Mouse (Mus musculus): ENCODE results near the gene 1700025F22Rik. TPM values are rescaled to one million over a fixed set of nuclear protein-coding genes. Genes with fewer than 3 reads are reported as not detected.
"Not testable (repeated sequence)": the region's sequence is repeated elsewhere in the genome, so short reads cannot be mapped to it uniquely, and the experiment has no call there.

The 1700025F22Rik gene
- polyA plus RNA-seq (2015; fragmentation: Nextera tagmentation; extraction: Ambion mirVana), result not detected in 2 replicates

- WGBS, result 31% methylated on average over 10 of the region's 10 CpGs
- Histone ChIP-seq H3K36me3 (ENCODE audit: control insufficient read depth, insufficient read depth, low read length) (no peaks in the 10 kb centered on the region), H3K4me3 (ENCODE audit: low read depth, low read length) (no peak within 1 kb of the TSS), H3K27ac (ENCODE audit: low read length) (no peak within 1 kb of the TSS), H3K4me1 (ENCODE audit: control insufficient read depth, insufficient read depth, low read length) (no peaks in the 10 kb centered on the region), H3K9ac (ENCODE audit: low read depth, low read length) (no peak within 1 kb of the TSS), H3K27me3 (ENCODE audit: control insufficient read depth, insufficient read depth, low read depth, low read length) (no peaks in the 10 kb centered on the region), H3K9me3 (replicated peaks; ENCODE audit: control insufficient read depth, low read length, poor library complexity, severe bottlenecking) (no peaks in the 10 kb centered on the region), H3K4me2 (ENCODE audit: low read length) (no peak within 1 kb of the TSS)
- ATAC-seq, result no peak
Measured at GRCm38 (mm10) chr19:11165172-11165571, at the start of gene 1700025F22Rik. TSS of gene 1700025F22Rik (minus strand) at chr19:11165320.

- Histone ChIP-seq H3K4me1 (ENCODE audit: control insufficient read depth, insufficient read depth, low read length) (no peaks in the 10 kb centered on the region), H3K27ac (ENCODE audit: low read length) (no peak within 1 kb of the TSS), H3K4me2 (ENCODE audit: low read length) (no peak within 1 kb of the TSS), H3K9ac (ENCODE audit: low read depth, low read length) (no peak within 1 kb of the TSS), H3K9me3 (replicated peaks; ENCODE audit: control insufficient read depth, low read length, poor library complexity, severe bottlenecking) (no peaks in the 10 kb centered on the region), H3K27me3 (ENCODE audit: control insufficient read depth, insufficient read depth, low read depth, low read length) (no peaks in the 10 kb centered on the region), H3K4me3 (ENCODE audit: low read depth, low read length) (no peak within 1 kb of the TSS), H3K36me3 (ENCODE audit: control insufficient read depth, insufficient read depth, low read length) (no peaks in the 10 kb centered on the region)
- no peak for ATAC-seq
- 72% methylated on average over 12 of the region's 12 CpGs for WGBS
Measured at GRCm38 (mm10) chr19:11196546-11196945, 31.4 kb upstream of the 1700025F22Rik start, which contains the start of gene Ms4a13. TSS of gene Ms4a13 (minus strand) at chr19:11196737.

GRCm38 (mm10) chr19:11192552-11192951, 27.4 kb upstream of the 1700025F22Rik start:
- no peaks in the 10 kb centered on the region for H3K27me3 ChIP-seq (ENCODE audit: control insufficient read depth, insufficient read depth, low read depth, low read length)
- WGBS, result 83% methylated on average over 1 of the region's 1 CpGs
- H3K9ac ChIP-seq (ENCODE audit: low read depth, low read length), result no peak overlapping the region
- no peak overlapping the region for H3K4me2 ChIP-seq (ENCODE audit: low read length)
- no peaks in the 10 kb centered on the region for H3K4me1 ChIP-seq (ENCODE audit: control insufficient read depth, insufficient read depth, low read length)
- no peaks in the 10 kb centered on the region for H3K9me3 ChIP-seq (replicated peaks; ENCODE audit: control insufficient read depth, low read length, poor library complexity, severe bottlenecking)
- no peak for ATAC-seq
- H3K27ac ChIP-seq (ENCODE audit: low read length), result no peak overlapping the region
- no peak overlapping the region for H3K4me3 ChIP-seq (ENCODE audit: low read depth, low read length)
- H3K36me3 ChIP-seq (ENCODE audit: control insufficient read depth, insufficient read depth, low read length), result no peaks in the 10 kb centered on the region

- Histone ChIP-seq H3K4me3 (ENCODE audit: low read depth, low read length) (no peak overlapping the region), H3K4me1 (ENCODE audit: control insufficient read depth, insufficient read depth, low read length) (no peaks in the 10 kb centered on the region), H3K27me3 (ENCODE audit: control insufficient read depth, insufficient read depth, low read depth, low read length) (no peaks in the 10 kb centered on the region), H3K9ac (ENCODE audit: low read depth, low read length) (no peak overlapping the region), H3K36me3 (ENCODE audit: control insufficient read depth, insufficient read depth, low read length) (no peaks in the 10 kb centered on the region), H3K4me2 (ENCODE audit: low read length) (no peak overlapping the region), H3K27ac (ENCODE audit: low read length) (no peak overlapping the region), H3K9me3 (replicated peaks; ENCODE audit: control insufficient read depth, low read length, poor library complexity, severe bottlenecking) (no peaks in the 10 kb centered on the region)
- WGBS, result 15% methylated on average over 5 of the region's 5 CpGs
- no peak for ATAC-seq
Measured at GRCm38 (mm10) chr19:11184121-11184520, 19.0 kb upstream of the 1700025F22Rik start.

GRCm38 (mm10) chr19:11177464-11177863, 12.3 kb upstream of the 1700025F22Rik start:
- WGBS, result 53% methylated on average over 2 of the region's 2 CpGs
- Histone ChIP-seq H3K4me2 (ENCODE audit: low read length) (no peak overlapping the region), H3K9me3 (replicated peaks; ENCODE audit: control insufficient read depth, low read length, poor library complexity, severe bottlenecking) (no peaks in the 10 kb centered on the region), H3K4me3 (ENCODE audit: low read depth, low read length) (no peak overlapping the region), H3K4me1 (ENCODE audit: control insufficient read depth, insufficient read depth, low read length) (no peaks in the 10 kb centered on the region), H3K27ac (ENCODE audit: low read length) (no peak overlapping the region), H3K27me3 (ENCODE audit: control insufficient read depth, insufficient read depth, low read depth, low read length) (no peaks in the 10 kb centered on the region), H3K9ac (ENCODE audit: low read depth, low read length) (no peak overlapping the region), H3K36me3 (ENCODE audit: control insufficient read depth, insufficient read depth, low read length) (no peaks in the 10 kb centered on the region)
- peak; percentile 48 for ATAC-seq

- H3K27ac ChIP-seq (ENCODE audit: low read length); H3K4me3 ChIP-seq (ENCODE audit: low read depth, low read length); H3K9me3 ChIP-seq (replicated peaks; ENCODE audit: control insufficient read depth, low read length, poor library complexity, severe bottlenecking); H3K27me3 ChIP-seq (ENCODE audit: control insufficient read depth, insufficient read depth, low read depth, low read length); H3K36me3 ChIP-seq (ENCODE audit: control insufficient read depth, insufficient read depth, low read length); H3K4me2 ChIP-seq (ENCODE audit: low read length); ATAC-seq; H3K9ac ChIP-seq (ENCODE audit: low read depth, low read length); H3K4me1 ChIP-seq (ENCODE audit: control insufficient read depth, insufficient read depth, low read length): not testable (repeated sequence)
- 75% methylated on average over 6 of the region's 6 CpGs for WGBS
Measured at GRCm38 (mm10) chr19:11157890-11158289, 7.2 kb downstream of the 1700025F22Rik start.

- no peak overlapping the region for H3K27ac ChIP-seq (ENCODE audit: low read length)
- no peaks in the 10 kb centered on the region for H3K27me3 ChIP-seq (ENCODE audit: control insufficient read depth, insufficient read depth, low read depth, low read length)
- H3K4me3 ChIP-seq (ENCODE audit: low read depth, low read length), result no peak overlapping the region
- H3K36me3 ChIP-seq (ENCODE audit: control insufficient read depth, insufficient read depth, low read length), result no peaks in the 10 kb centered on the region
- no peak overlapping the region for H3K9ac ChIP-seq (ENCODE audit: low read depth, low read length)
- no peaks in the 10 kb centered on the region for H3K4me1 ChIP-seq (ENCODE audit: control insufficient read depth, insufficient read depth, low read length)
- WGBS, result 78% methylated on average over 4 of the region's 4 CpGs
- no peak overlapping the region for H3K4me2 ChIP-seq (ENCODE audit: low read length)
- no peak for ATAC-seq
- no peaks in the 10 kb centered on the region for H3K9me3 ChIP-seq (replicated peaks; ENCODE audit: control insufficient read depth, low read length, poor library complexity, severe bottlenecking)
Measured at GRCm38 (mm10) chr19:11135336-11135735, 29.8 kb downstream of the 1700025F22Rik start.

- no peak overlapping the region for H3K9ac ChIP-seq (ENCODE audit: low read depth, low read length)
Measured at GRCm38 (mm10) chr19:11134852-11135251, 30.3 kb downstream of the 1700025F22Rik start.

GRCm38 (mm10) chr19:11130776-11131175, 34.3 kb downstream of the 1700025F22Rik start, which contains the start of gene 1700017D01Rik:
TSS of gene 1700017D01Rik (minus strand) at chr19:11130876.
- not testable (repeated sequence) for H3K9me3 ChIP-seq (replicated peaks; ENCODE audit: control insufficient read depth, low read length, poor library complexity, severe bottlenecking); ATAC-seq; H3K4me1 ChIP-seq (ENCODE audit: control insufficient read depth, insufficient read depth, low read length); H3K4me3 ChIP-seq (ENCODE audit: low read depth, low read length); H3K36me3 ChIP-seq (ENCODE audit: control insufficient read depth, insufficient read depth, low read length); H3K9ac ChIP-seq (ENCODE audit: low read depth, low read length); H3K4me2 ChIP-seq (ENCODE audit: low read length); H3K27me3 ChIP-seq (ENCODE audit: control insufficient read depth, insufficient read depth, low read depth, low read length); H3K27ac ChIP-seq (ENCODE audit: low read length)
- 87% methylated on average over 8 of the region's 8 CpGs for WGBS

More at GRCm38 (mm10) chr19:11134852-11135251, 30.3 kb downstream of the 1700025F22Rik start:
- H3K4me2 ChIP-seq (ENCODE audit: low read length), result no peak overlapping the region
- no peaks in the 10 kb centered on the region for H3K36me3 ChIP-seq (ENCODE audit: control insufficient read depth, insufficient read depth, low read length)
- H3K27ac ChIP-seq (ENCODE audit: low read length), result no peak overlapping the region
- no peaks in the 10 kb centered on the region for H3K9me3 ChIP-seq (replicated peaks; ENCODE audit: control insufficient read depth, low read length, poor library complexity, severe bottlenecking)
- no peaks in the 10 kb centered on the region for H3K4me1 ChIP-seq (ENCODE audit: control insufficient read depth, insufficient read depth, low read length)
- no peaks in the 10 kb centered on the region for H3K27me3 ChIP-seq (ENCODE audit: control insufficient read depth, insufficient read depth, low read depth, low read length)
- ATAC-seq, result no peak
- no peak overlapping the region for H3K4me3 ChIP-seq (ENCODE audit: low read depth, low read length)
- WGBS, result 89% methylated on average over 2 of the region's 2 CpGs
